Mouse (Mus musculus) embryo, embryonic 10 days (tissue): Measurements from ENCODE around the gene Galt.
"Not testable (repeated sequence)": the region's sequence is repeated elsewhere in the genome, so short reads cannot be mapped to it uniquely, and the experiment has no call there.

ENCODE experiments used
- DNase-seq: peaks from one replicate; pipeline ENCODE4 v3.0.0-alpha.2; 2015; ENCODE audit warnings: low spot score

Gene Galt

DNA sequence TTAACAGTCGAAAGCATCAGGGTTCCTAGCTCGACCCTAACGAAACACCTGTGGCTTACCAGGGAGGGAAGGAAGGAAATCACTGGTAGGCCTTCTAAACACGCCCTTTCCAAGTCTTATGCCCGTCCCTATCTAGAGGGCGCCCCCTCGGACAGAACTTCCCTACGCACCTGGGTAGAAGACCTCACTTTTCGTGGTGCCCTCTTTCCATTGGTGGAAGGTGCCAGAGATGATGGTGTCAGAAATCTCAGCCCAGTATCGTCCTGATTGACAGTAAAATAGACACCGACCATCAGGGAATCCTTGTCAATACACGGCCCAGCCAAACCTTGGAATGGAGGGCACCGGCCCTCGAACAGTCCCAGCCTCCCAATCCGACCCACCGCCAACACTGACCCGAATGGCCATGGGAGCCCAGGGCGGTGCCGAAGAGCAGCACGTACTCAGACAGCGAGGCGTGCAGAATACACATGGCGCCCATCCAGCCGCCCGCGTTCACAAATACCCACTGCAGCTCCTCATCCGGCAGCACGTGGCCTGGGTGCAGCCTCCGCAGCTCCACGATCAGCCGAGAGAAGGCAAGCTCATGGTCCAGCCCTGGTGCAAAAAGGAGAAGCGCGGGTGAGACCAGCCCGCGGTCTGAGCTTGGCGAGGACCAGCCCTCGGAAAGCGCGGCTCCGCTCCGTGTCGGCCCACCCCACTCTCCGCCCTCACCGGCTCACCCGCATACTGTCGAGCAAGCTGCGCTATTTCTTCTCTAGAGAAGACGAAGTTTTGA lies 14.5 kb upstream of the Galt start:
- peak; percentile 39 for DNase-seq

DNA sequence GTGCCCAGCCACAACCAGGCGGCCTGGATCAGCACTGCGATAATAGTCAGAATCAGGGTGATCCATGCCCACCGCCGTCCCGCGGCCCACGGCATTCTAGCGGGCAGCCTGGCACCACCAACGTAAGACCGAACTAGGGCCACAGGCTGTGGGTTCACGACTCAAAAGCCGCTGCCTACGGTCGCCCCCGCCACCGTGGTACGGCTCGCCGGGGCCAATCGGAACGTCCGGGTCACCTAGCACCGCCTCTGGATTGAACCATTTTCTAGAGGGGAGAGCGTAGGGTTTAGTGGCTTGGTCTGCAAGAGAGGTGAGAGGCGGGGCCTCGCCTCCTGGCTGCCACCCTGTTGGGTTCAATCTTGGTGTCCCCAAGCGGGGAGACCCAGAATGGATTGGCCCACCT lies 13.9 kb upstream of the Galt start:
- peak; percentile 98 for DNase-seq

- no peak for DNase-seq
Observed at GRCm38 (mm10) chr4:41744131-41744530, 10.9 kb upstream of the Galt start.

GRCm38 (mm10) chr4:41745021-41745420 lies 10.0 kb upstream of the Galt start:
- no peak for DNase-seq

- DNase-seq = peak; percentile 88
Observed at GRCm38 (mm10) chr4:41755338-41756305, 594 bp downstream of the Galt start, which contains the start of gene Sigmar1. Sigmar1 (minus strand) TSS chr4:41756157.

DNA sequence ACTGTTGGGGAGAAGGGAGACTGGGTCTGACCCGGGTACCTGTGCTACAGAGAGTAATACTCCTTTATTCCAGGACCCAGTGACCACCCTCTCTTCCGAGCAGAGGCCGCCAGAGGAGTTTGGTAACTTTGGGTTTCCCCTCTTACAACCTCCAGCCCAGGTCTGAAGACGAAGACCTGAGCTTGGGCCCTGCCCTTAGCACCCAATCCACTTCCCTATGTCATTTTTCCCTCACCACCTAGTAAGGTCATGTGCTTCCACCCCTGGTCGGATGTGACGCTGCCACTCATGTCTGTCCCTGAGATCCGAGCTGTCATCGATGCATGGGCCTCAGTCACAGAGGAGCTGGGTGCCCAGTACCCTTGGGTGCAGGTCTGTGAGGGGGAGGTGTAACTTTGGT lies 1.4 kb downstream of the Galt start:
- DNase-seq = no peak

DNA sequence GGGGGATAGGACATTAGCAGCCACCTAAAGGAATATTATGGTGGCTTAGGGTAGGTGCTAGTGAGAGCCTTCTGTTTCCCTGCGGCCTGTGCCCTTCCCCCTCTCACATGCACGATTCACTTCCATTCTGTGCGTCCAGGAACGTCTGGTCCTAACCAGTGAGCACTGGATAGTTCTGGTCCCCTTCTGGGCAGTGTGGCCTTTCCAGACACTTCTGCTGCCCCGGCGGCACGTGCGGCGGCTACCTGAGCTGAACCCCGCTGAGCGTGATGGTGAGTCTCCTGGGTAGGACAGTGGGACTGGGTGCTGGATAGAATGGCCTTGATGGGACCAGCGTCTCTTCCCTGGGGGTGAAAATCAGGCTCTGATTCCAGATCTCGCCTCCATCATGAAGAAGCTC lies 2.3 kb downstream of the Galt start:
- no peak for DNase-seq

- no peak for DNase-seq
Observed at GRCm38 (mm10) chr4:41758021-41758420, 3.0 kb downstream of the Galt start.

DNA sequence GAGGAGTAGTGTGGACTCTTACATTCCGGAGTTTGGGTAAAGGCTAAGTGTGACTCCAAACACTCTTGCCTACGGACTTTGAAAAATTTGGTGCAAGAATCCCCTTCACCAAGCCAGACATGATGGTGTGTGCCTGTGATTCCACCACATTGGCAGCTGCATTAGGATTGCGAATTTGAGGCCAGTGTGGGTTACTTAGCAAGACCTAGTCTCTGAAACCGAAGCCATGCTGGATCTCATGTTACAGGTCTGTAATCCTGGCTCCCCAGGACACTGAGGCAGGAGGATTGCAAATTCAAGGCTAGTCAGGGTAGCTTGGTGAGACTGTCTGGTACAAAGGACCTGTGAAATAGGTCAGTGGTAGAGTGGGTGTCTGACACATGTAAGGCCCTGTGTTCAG lies 3.7 kb downstream of the Galt start:
- DNase-seq = no peak

GRCm38 (mm10) chr4:41759206-41759605 lies 4.2 kb downstream of the Galt start:
- DNase-seq = no peak

GRCm38 (mm10) chr4:41759656-41760287 lies 4.7 kb downstream of the Galt start:
- DNase-seq = no peak

DNA sequence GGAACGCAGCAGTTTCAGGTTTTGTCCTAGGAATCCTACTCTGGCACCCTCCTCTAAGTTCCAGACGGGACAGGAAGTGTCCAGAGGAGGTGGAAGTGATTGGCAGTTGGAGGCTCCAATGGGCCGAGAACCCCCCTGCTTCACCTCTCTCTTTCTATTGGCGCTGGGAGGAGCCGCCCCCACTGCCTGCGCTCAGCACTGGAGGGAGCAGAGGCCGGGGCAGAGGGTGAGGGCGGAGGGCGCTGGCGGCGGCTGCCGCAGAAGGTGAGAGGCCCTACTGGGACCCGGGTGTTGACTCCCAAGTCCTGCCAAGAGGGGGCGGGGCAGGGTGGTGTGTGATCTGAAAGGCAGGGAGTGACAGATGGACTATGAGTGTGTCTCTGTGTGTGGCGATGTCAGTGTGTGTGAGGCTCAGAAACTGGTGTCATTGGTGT lies 5.3 kb downstream of the Galt start:
- DNase-seq = peak; percentile 93

- DNase-seq = no peak
Observed at GRCm38 (mm10) chr4:41760911-41761310, 5.9 kb downstream of the Galt start.

DNA sequence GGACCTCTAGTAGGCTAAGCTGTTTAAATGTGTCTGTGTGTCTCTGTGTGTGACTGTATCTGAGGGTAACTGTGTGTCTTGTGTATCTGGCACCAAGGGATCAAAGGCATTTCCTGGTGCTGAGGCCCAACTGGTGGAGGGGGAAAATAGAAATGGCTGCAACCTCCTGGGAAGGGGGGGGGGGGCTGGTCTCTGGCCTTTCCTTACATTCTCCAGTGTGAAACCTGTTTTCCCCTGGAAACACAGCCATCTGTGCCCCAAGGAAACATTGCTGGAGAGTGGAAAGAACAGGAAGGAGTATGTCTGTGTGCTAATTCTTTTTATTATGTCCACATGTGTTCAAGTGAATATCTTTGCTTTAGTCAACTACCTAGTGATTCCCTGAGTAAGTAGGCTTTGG lies 6.7 kb downstream of the Galt start:
- no peak for DNase-seq

DNA sequence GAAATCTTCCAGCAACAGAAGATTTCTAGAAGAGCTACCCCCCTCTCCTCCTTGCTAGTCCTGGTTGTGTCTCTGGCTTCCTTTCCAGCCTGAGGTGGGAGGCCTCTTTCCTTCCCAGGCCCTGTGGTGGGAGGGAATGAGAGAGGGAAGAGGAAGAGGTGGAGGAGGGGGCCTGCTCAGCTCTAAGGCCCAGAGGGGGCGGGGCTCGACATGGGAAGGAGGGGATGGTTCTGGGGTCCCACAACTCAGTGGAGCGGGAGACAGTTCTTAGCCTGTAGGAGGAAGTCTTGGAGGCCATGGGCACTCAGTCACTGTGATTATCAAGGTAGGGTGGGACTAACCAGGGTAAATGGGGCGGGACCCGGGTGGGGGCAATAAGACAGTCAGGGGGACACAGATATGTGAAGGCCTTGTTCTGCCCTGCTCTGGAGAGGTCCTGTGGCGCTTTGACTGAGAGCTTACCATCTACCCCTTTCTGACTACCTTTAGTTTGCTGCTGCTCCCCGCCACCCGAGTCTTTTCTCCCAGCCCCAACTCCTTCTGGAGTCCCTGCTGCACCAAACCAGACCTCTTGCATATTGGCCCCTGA lies 7.2 kb downstream of the Galt start:
- peak; percentile 79 for DNase-seq

DNA sequence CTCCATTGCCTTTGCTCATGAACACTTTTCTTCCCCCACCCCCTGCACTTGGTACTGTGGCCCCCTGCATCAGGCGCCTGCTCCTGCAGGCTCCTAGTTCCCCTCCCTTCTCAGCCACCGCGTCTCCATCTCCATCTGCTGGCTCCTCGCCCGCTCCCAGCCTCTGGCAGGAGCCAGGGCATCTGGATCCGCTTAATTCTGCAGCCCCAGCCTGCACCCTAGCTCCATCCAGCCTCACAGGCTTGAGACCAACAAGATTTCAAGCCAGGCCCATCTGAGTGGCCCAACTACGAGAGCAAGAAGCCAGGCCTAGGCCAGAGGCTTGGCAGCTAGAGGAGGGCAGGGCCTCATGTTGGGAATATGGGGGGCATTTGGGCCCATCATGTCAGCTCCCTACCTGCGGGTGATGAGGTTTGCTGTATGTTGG lies 7.7 kb downstream of the Galt start:
- DNase-seq = peak; percentile 56

DNA sequence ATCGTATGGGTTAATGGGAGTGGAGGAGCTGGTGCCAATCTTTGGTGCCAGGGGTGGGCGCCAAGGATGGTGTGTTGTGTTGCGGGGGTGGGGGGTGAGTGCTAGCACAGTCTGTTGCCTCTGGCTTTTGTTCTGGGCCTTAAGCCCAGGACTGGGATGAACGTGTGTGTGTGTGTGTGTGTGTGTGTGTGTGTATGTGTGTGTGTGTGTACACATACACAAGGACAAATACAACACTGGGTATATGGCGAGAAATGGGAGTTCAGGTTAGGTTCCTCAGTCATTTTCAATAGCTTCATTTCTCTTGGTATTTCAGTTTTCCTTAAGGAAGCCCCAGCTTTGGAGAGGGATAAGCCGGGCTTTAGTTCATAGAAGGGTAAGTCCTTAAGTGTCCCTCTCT lies 8.1 kb downstream of the Galt start:
- not testable (repeated sequence) for DNase-seq

GRCm38 (mm10) chr4:41767301-41767700 lies 12.3 kb downstream of the Galt start:
- DNase-seq = not testable (repeated sequence)

- DNase-seq = not testable (repeated sequence)
Observed at GRCm38 (mm10) chr4:41772946-41773345, 17.9 kb downstream of the Galt start.

GRCm38 (mm10) chr4:41773502-41773901 lies 18.5 kb downstream of the Galt start:
- peak; percentile 65 for DNase-seq

- peak; percentile 92 for DNase-seq
Observed at GRCm38 (mm10) chr4:41774002-41774401, 19.0 kb downstream of the Galt start, which contains the start of gene Ccl27a. Ccl27a (minus strand) TSS chr4:41774247.

DNA sequence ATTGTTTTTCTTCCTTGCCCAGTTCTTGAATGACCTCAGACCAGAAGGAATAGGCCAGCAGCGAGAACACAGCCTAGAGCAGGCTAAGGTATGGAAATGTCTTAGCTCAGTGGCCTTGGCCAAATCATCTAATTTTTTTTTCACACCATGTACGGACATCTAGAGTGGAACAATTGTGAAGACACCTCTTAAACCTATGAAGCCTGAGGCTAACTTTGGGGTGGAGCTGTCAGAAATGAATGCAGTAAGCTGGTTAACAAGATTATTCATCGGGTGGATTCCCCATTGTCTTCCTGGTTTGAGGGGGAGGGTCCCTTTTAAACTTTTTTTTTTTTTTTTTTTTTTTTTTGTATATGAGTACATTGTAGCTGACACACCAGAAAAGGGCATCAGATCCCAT lies 19.5 kb downstream of the Galt start:
- DNase-seq = not testable (repeated sequence)
